Mouse (Mus musculus) C2C12 (cell line): ENCODE results near the gene Zfp943.

Source experiments
- CEBPB ChIP-seq: IDR thresholded peaks from one replicate; pipeline ENCODE4 v1.6.1; 2011; ENCODE audit warnings: low read depth, mild to moderate bottlenecking, control low read depth, moderate library complexity
- CTCF ChIP-seq: IDR thresholded peaks from one replicate; pipeline ENCODE4 v1.5.1; 2011; ENCODE audit not compliant: control insufficient read depth, insufficient read depth, insufficient read length
- FOSL1 ChIP-seq: IDR thresholded peaks from one replicate; pipeline ENCODE4 v1.8.0; 2011; ENCODE audit warnings: mild to moderate bottlenecking, low read length; ENCODE audit not compliant: poor library complexity, insufficient read depth, severe bottlenecking
- MAX ChIP-seq: IDR thresholded peaks from one replicate; pipeline ENCODE4 v1.6.1; 2011; ENCODE audit warnings: mild to moderate bottlenecking, control low read depth
- MYOD1 ChIP-seq: IDR thresholded peaks from one replicate; pipeline ENCODE4 v1.6.1; 2011; ENCODE audit warnings: low read depth; ENCODE audit not compliant: control insufficient read depth, insufficient read length
- MYOG ChIP-seq: IDR thresholded peaks from one replicate; pipeline ENCODE4 v1.6.1; 2011; ENCODE audit not compliant: control insufficient read depth, insufficient read length; ENCODE audit errors: extremely low read depth
- USF1 ChIP-seq: IDR thresholded peaks from one replicate; pipeline ENCODE4 v1.6.1; 2011; ENCODE audit warnings: low read depth, mild to moderate bottlenecking, control low read depth, moderate library complexity

- TF ChIP-seq CTCF = no peak
- no peak for TF ChIP-seq USF1
- TF ChIP-seq FOSL1 = no peak
- no peak for TF ChIP-seq MAX
- no peak for TF ChIP-seq CEBPB
- TF ChIP-seq MYOG = no peak
- TF ChIP-seq MYOD1 = no peak
Observed at GRCm38 (mm10) chr17:21963302-21963701, 950 bp downstream of the Zfp943 start.
